12 mouse cellular contexts compared by ENCODE assay signal in genomic region chr3:84061523-84062453, GRCm38 (mm10). TPM values are rescaled to one million over a fixed set of nuclear protein-coding genes. Genes with fewer than 3 reads are reported as not detected.
A peak's percentile ranks its signal among the peaks of the same experiment; 100 is the strongest.
DNase-seq lines count a peak whose midpoint lies in the region; ATAC-seq lines count a peak whose summit lies in the region.
"Had no signal": no experiment of that assay in that cellular context is flagged by ENCODE, and none has a peak within 500 bp of the region (broad histone marks: within the 10 kb centered on the region; RNA-seq: fewer than 3 reads in every experiment).

No protein-coding gene starts in this region.

- H3K27me3 ChIP-seq in neural tube, embryonic 14.5 days (ENCODE audit: control insufficient read depth, insufficient read depth, low read length), result no peaks in the 10 kb centered on the region
- H3K27me3 ChIP-seq in neural tube, embryonic 15.5 days (replicated peaks), result no peaks in the 10 kb centered on the region
- H3K27me3 ChIP-seq in hindbrain, embryonic 12.5 days, result no peaks in the 10 kb centered on the region
- H3K27me3 ChIP-seq: hindbrain, embryonic 15.5 days had no signal

- DNase-seq in embryo, embryonic 11 days, result peak; percentile 14
- DNase-seq in embryo, embryonic 9.5 days (ENCODE audit: extremely low spot score), result no peak
- DNase-seq in right cerebral cortex, adult 18-20 months, result no peak
- no peak for DNase-seq in layer of hippocampus, adult 8-10 months (ENCODE audit: low spot score in 2 of 2)
- DNase-seq in frontal cortex, postnatal 10 days (ENCODE audit: low spot score in 2 of 2), result no peak
- DNase-seq: cerebellum, postnatal 25 days; thymus, adult 2 months had no signal

- no peaks in the 10 kb centered on the region for H3K4me1 ChIP-seq in neural tube, embryonic 14.5 days (ENCODE audit: control insufficient read depth, insufficient read depth, low read length)
- peaks cover 9% of the 10 kb centered on the region for H3K4me1 ChIP-seq in neural tube, embryonic 15.5 days
- H3K4me1 ChIP-seq in hindbrain, embryonic 12.5 days, result no peaks in the 10 kb centered on the region
- H3K4me1 ChIP-seq: hindbrain, embryonic 15.5 days had no signal

- H3K4me2 ChIP-seq in neural tube, embryonic 14.5 days (ENCODE audit: low read depth, low read length), result no peak overlapping the region
- no peak overlapping the region for H3K4me2 ChIP-seq in neural tube, embryonic 15.5 days
- H3K4me2 ChIP-seq in hindbrain, embryonic 12.5 days (replicated peaks), result no peak overlapping the region
- H3K4me2 ChIP-seq: hindbrain, embryonic 15.5 days had no signal

- no peaks in the 10 kb centered on the region for H3K9me3 ChIP-seq in neural tube, embryonic 14.5 days (ENCODE audit: control insufficient read depth, low read length)
- no peaks in the 10 kb centered on the region for H3K9me3 ChIP-seq in neural tube, embryonic 15.5 days (replicated peaks)
- no peaks in the 10 kb centered on the region for H3K9me3 ChIP-seq in hindbrain, embryonic 12.5 days (replicated peaks)
- H3K9me3 ChIP-seq: hindbrain, embryonic 15.5 days had no signal

- no peak overlapping the region for H3K9ac ChIP-seq in neural tube, embryonic 14.5 days (replicated peaks; ENCODE audit: low read depth, low read length)
- no peak overlapping the region for H3K9ac ChIP-seq in neural tube, embryonic 15.5 days (replicated peaks)
- H3K9ac ChIP-seq in hindbrain, embryonic 12.5 days, result no peak overlapping the region
- H3K9ac ChIP-seq: hindbrain, embryonic 15.5 days; liver, embryonic 14.5 days had no signal

- 70% methylated on average over 13 of the region's 13 CpGs for WGBS in neural tube, embryonic 14.5 days
- WGBS in neural tube, embryonic 15.5 days, result 69% methylated on average over 13 of the region's 13 CpGs
- WGBS in hindbrain, embryonic 12.5 days, result 78% methylated on average over 13 of the region's 13 CpGs

- H3K4me3 ChIP-seq in neural tube, embryonic 14.5 days (ENCODE audit: low read depth, low read length), result no peak overlapping the region
- no peak overlapping the region for H3K4me3 ChIP-seq in neural tube, embryonic 15.5 days (replicated peaks)
- no peak overlapping the region for H3K4me3 ChIP-seq in hindbrain, embryonic 12.5 days
- H3K4me3 ChIP-seq: hindbrain, embryonic 15.5 days had no signal

- peak; percentile 21; the same call in 1 of the 2 replicates for ATAC-seq in neural tube, embryonic 14.5 days (ENCODE audit: low read depth)
- ATAC-seq in neural tube, embryonic 15.5 days (ENCODE audit: low FRiP score), result no peak
- ATAC-seq in hindbrain, embryonic 12.5 days (ENCODE audit: low FRiP score), result no peak

- H3K36me3 ChIP-seq in neural tube, embryonic 14.5 days (ENCODE audit: control insufficient read depth, insufficient read depth, low read length), result no peaks in the 10 kb centered on the region
- no peaks in the 10 kb centered on the region for H3K36me3 ChIP-seq in neural tube, embryonic 15.5 days
- H3K36me3 ChIP-seq in hindbrain, embryonic 12.5 days, result no peaks in the 10 kb centered on the region
- H3K36me3 ChIP-seq: hindbrain, embryonic 15.5 days had no signal

- no peak overlapping the region for H3K27ac ChIP-seq in neural tube, embryonic 14.5 days (ENCODE audit: low read depth, low read length)
- H3K27ac ChIP-seq in neural tube, embryonic 15.5 days (replicated peaks), result no peak overlapping the region
- 0 out of 2 replicates have a peak overlapping the region, but pooled peaks have one; percentile 30 for H3K27ac ChIP-seq in hindbrain, embryonic 12.5 days
- H3K27ac ChIP-seq: hindbrain, embryonic 15.5 days; liver, embryonic 14.5 days had no signal

RNA-seq across cellular contexts. Expression of gene Tmem131l, which starts 21.8 kb away (rescaled TPM):
- polyA plus RNA-seq in neural tube, embryonic 14.5 days (2014; fragmentation: Nextera tagmentation; extraction: Ambion mirVana), result 63.6 and 71.4 TPM in 2 replicates
- 43.0 and 71.5 TPM in 2 replicates for polyA plus RNA-seq in neural tube, embryonic 15.5 days (2015; fragmentation: Nextera tagmentation; extraction: Ambion mirVana)
- 81.5 and 84.3 TPM in 2 replicates for polyA plus RNA-seq in hindbrain, embryonic 12.5 days (2016; fragmentation: Nextera tagmentation; extraction: Ambion mirVana)
- 10 to 100 TPM; 22.9 to 42.8 (median 31.5) TPM for total RNA-seq in layer of hippocampus, adult 8-10 months (2022)
